Comparison of ENCODE assay signal across 8 mouse cellular contexts in genomic region chr13:55212361-55213137, GRCm38 (mm10). TPM values are rescaled to one million over a fixed set of nuclear protein-coding genes. Genes with fewer than 3 reads are reported as not detected.
A peak's percentile ranks its signal among the peaks of the same experiment; 100 is the strongest.
DNase-seq lines count a peak whose midpoint lies in the region; ATAC-seq lines count a peak whose summit lies in the region.

No protein-coding gene starts in this region.

- peak overlapping the region; percentile 96 for H3K9ac ChIP-seq in hindbrain, embryonic 12.5 days

- whole genome bisulfite sequencing in hindbrain, embryonic 12.5 days: under 1% methylated on average over 55 of the region's 58 CpGs
- 3% methylated on average over 50 of the region's 58 CpGs for WGBS in macrophage (ENCODE audit: missing documents)

- peak; percentile 61 for DNase-seq in T-cell, adult 2 months (ENCODE audit: low spot score)
- DNase-seq in cerebellum, adult 9-10 months: peak; percentile 69
- peak; percentile 73 to 76 for DNase-seq in layer of hippocampus, postnatal 36 days
- peak; percentile 61 for DNase-seq in spleen, adult 12 weeks (ENCODE audit: low spot score)

- H3K79me2 ChIP-seq in macrophage (ENCODE audit: inconsistent target): peaks cover 47% of the 10 kb centered on the region

- H3K4me2 ChIP-seq in hindbrain, embryonic 12.5 days (replicated peaks): peak overlapping the region; percentile 80

- peaks cover 27% of the 10 kb centered on the region for H3K36me3 ChIP-seq in hindbrain, embryonic 12.5 days
- H3K36me3 ChIP-seq in macrophage (ENCODE audit: inconsistent target): peaks cover 12% of the 10 kb centered on the region; the same call in 1 of the 2 replicates

- H3K27ac ChIP-seq in hindbrain, embryonic 12.5 days: peak overlapping the region; percentile 99
- H3K27ac ChIP-seq in macrophage: peak overlapping the region; percentile 64

- H3K27me3 ChIP-seq in hindbrain, embryonic 12.5 days: no peaks in the 10 kb centered on the region

- peak; percentile 17; the same call in 1 of the 2 replicates for ATAC-seq in frontal cortex, adult (ENCODE audit: low TSS enrichment)
- peak; percentile 13; the same call in 1 of the 2 replicates for ATAC-seq in hindbrain, embryonic 12.5 days (ENCODE audit: low FRiP score)
- no peak for ATAC-seq in megakaryocyte progenitor cell, adult 5-6 weeks (replicated peaks; ENCODE audit: poor library complexity)

- peak overlapping the region; percentile 85 for H3K4me3 ChIP-seq in hindbrain, embryonic 12.5 days
- peak overlapping the region; percentile 56 for H3K4me3 ChIP-seq in macrophage (ENCODE audit: inconsistent target)

- no peaks in the 10 kb centered on the region for H3K9me3 ChIP-seq in hindbrain, embryonic 12.5 days (replicated peaks)

- H3K4me1 ChIP-seq in hindbrain, embryonic 12.5 days: peaks cover 48% of the 10 kb centered on the region

RNA-seq across cellular contexts. Expression of gene Nsd1, which starts 3.0 kb away (rescaled TPM):
- 78.7 and 81.6 TPM in 2 replicates for polyA plus RNA-seq in hindbrain, embryonic 12.5 days (2016; fragmentation: Nextera tagmentation; extraction: Ambion mirVana)
- total RNA-seq in layer of hippocampus, postnatal 36 days (2021): 100 to 1,000 TPM; 124 to 131 TPM
- 100 to 1,000 TPM in 25 of 26 experiments, 10 to 100 TPM in 1; 76.9 to 574 (median 405) TPM for total RNA-seq in macrophage (2018; cell fraction: chromatin; rRNA removed)
- total RNA-seq in macrophage (2018; cell fraction: cytosol; rRNA removed): 10 to 100 TPM; 25.1 to 76.0 (median 57.0) TPM
- 100 to 1,000 TPM in 22 of 26 experiments, 10 to 100 TPM in 4; 63.4 to 293 (median 182) TPM for total RNA-seq in macrophage (2018; cell fraction: nucleus; rRNA removed)
- polyA plus RNA-seq in macrophage (2018): 26.6 to 37.3 TPM (median 28.9 TPM) in 3 replicates
- 90.4 and 94.9 TPM in 2 replicates for total RNA-seq in megakaryocyte progenitor cell, adult 5-6 weeks (2015)
- 74.5 and 89.7 TPM in 2 replicates for total RNA-seq in megakaryocyte progenitor cell, adult 5-6 weeks (2017)
